Mouse (Mus musculus): ENCODE data around the gene Dnajb4.

GRCm38 (mm10) chr3:152203996-152204395 lies 6.1 kb downstream of the Dnajb4 start:
- no peak for TF ChIP-seq POLR2A (IDR thresholded peaks at IDR 0.05; ENCODE audit: insufficient read depth, low read depth, low read length)
- TF ChIP-seq CTCF (IDR thresholded peaks at IDR 0.05; ENCODE audit: insufficient read depth, low read depth, low read length): no peak
